Mouse (Mus musculus): ENCODE data around the gene Ift81. TPM values are rescaled to one million over a fixed set of nuclear protein-coding genes. Genes with fewer than 3 reads are reported as not detected.
A peak's percentile ranks its signal among the peaks of the same experiment; 100 is the strongest.
"Not testable (repeated sequence)": the region's sequence is repeated elsewhere in the genome, so short reads cannot be mapped to it uniquely, and the experiment has no call there.

Ift81 gene
- polyA plus RNA-seq, 1 experiment from 2014 or later: 61.9 TPM

DNA sequence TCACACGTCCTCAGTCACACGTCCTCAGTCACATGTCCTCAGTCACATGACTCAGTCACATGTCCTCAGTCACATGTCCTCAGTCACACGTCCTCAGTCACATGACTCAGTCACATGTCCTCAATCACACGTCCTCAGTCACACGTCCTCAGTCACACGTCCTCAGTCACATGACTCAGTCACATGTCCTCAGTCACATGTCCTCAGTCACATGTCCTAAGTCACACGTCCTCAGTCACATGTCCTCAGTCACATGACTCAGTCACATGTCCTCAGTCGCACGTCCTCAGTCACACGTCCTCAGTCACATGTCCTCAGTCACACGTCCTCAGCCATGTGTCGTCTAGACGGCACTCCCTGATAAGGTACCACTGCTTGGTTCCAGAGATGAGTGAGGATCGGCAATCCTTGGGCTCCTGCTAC, 33.6 kb upstream of the Ift81 start:
- H3K4me1 ChIP-seq (replicated peaks; ENCODE audit: control insufficient read depth, insufficient read depth, low read length); H3K9me3 ChIP-seq (ENCODE audit: control insufficient read depth, low read length); H3K4me2 ChIP-seq (replicated peaks); ATAC-seq (ENCODE audit: low FRiP score); H3K9ac ChIP-seq; H3K4me3 ChIP-seq (replicated peaks; ENCODE audit: low read length); DNase-seq (ENCODE audit: low spot score); H3K27me3 ChIP-seq (ENCODE audit: control insufficient read depth, insufficient read depth, low read length); H3K36me3 ChIP-seq (replicated peaks; ENCODE audit: control insufficient read depth, insufficient read depth); H3K27ac ChIP-seq: not testable (repeated sequence)
- WGBS: 92% methylated on average over 13 of the region's 14 CpGs

DNA sequence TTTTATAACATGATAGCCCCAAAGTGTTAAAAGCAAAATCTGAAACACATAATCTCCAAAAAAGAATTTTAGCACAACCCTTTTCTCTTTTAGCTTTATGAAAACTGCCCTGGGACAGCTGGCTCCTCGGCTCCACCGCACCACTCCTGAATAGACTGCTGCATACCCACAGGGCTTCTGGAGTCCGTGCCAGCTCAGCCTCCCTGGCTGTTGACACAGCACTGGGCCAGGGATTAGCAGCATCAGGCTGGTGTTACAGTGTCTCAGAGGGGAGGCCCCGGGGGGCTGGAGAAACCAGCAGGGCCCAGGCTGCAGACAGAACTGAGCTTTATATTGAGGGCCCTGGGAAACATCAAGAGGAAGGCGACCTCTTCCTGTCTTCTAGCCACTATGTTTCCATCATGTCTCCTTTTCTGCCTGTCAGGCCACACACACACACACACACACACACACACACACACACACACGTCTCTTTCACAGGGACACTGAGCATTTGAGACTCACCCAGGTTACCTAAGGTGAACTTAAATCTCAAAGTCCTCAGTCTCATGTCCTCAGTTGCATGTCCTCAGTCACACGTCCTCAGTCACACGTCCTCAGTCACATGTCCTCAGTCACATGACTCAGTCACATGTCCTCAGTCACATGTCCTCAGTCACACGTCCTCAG, 33.1 kb upstream of the Ift81 start:
- H3K9ac ChIP-seq: no peak overlapping the region
- 0 out of 2 replicates have a peak, but pooled peaks cover under 1% of the 10 kb centered on the region for H3K4me1 ChIP-seq (replicated peaks; ENCODE audit: control insufficient read depth, insufficient read depth, low read length)
- no peaks in the 10 kb centered on the region for H3K27me3 ChIP-seq (ENCODE audit: control insufficient read depth, insufficient read depth, low read length)
- no peaks in the 10 kb centered on the region for H3K36me3 ChIP-seq (replicated peaks; ENCODE audit: control insufficient read depth, insufficient read depth)
- no peaks in the 10 kb centered on the region for H3K9me3 ChIP-seq (ENCODE audit: control insufficient read depth, low read length)
- no peak overlapping the region for H3K27ac ChIP-seq
- 58% methylated on average over 9 of the region's 9 CpGs for WGBS
- DNase-seq (ENCODE audit: low spot score): no peak
- no peak overlapping the region for H3K4me2 ChIP-seq (replicated peaks)
- ATAC-seq (ENCODE audit: low FRiP score): no peak
- H3K4me3 ChIP-seq (replicated peaks; ENCODE audit: low read length): no peak overlapping the region

DNA sequence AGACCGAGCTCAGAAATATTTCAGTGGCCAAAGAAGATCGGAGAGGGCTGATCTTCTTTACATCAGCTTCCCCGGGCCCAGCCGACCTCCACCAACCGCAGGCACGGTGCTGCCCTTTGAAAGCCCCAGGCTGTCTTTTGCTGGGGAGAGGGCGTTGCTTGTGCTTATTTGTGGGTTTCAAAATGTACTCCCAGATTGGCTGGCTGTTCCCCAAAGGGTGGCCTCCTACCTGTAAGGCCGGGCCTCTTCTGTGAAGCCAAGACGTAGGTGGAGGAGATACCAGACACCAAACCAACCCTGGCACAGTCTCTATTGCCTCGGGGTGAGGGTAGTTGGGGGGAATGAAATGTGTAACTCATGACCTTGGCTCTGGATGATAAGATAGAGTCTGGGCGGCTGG, 31.7 kb upstream of the Ift81 start:
- no peak overlapping the region for H3K4me3 ChIP-seq (replicated peaks; ENCODE audit: low read length)
- DNase-seq (ENCODE audit: low spot score) (no peak), ATAC-seq (ENCODE audit: low FRiP score) (no peak)
- H3K4me1 ChIP-seq (replicated peaks; ENCODE audit: control insufficient read depth, insufficient read depth, low read length): no peaks in the 10 kb centered on the region
- no peaks in the 10 kb centered on the region for H3K27me3 ChIP-seq (ENCODE audit: control insufficient read depth, insufficient read depth, low read length)
- H3K9me3 ChIP-seq (ENCODE audit: control insufficient read depth, low read length): no peaks in the 10 kb centered on the region
- H3K4me2 ChIP-seq (replicated peaks): no peak overlapping the region
- no peak overlapping the region for H3K9ac ChIP-seq
- H3K36me3 ChIP-seq (replicated peaks; ENCODE audit: control insufficient read depth, insufficient read depth): no peaks in the 10 kb centered on the region
- WGBS: 89% methylated on average over 11 of the region's 11 CpGs
- H3K27ac ChIP-seq: no peak overlapping the region

DNA sequence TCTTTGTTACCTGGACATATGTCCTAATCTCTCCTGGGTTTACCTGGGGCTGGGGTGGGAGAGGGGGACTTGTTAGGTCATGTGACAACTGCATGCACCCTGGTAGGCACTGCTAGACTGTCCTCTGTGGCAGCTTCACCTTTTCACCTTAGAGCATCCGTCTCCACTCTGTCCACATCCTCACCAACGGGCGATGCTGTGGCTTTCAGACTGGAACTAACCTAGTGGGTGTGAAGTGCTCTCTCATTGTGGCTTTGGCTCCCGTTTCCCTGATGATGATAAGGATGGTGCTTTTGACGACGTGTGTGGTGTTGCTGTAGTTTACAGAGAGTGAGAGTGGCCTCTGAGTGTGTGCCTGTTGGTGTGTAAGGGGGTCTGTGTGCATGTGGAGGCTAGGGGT, 31.0 kb upstream of the Ift81 start:
- no peaks in the 10 kb centered on the region for H3K9me3 ChIP-seq (ENCODE audit: control insufficient read depth, low read length)
- DNase-seq (ENCODE audit: low spot score) (no peak), ATAC-seq (ENCODE audit: low FRiP score) (no peak)
- no peak overlapping the region for H3K27ac ChIP-seq
- no peaks in the 10 kb centered on the region for H3K27me3 ChIP-seq (ENCODE audit: control insufficient read depth, insufficient read depth, low read length)
- no peaks in the 10 kb centered on the region for H3K4me1 ChIP-seq (replicated peaks; ENCODE audit: control insufficient read depth, insufficient read depth, low read length)
- no peak overlapping the region for H3K4me3 ChIP-seq (replicated peaks; ENCODE audit: low read length)
- no peaks in the 10 kb centered on the region for H3K36me3 ChIP-seq (replicated peaks; ENCODE audit: control insufficient read depth, insufficient read depth)
- no peak overlapping the region for H3K9ac ChIP-seq
- H3K4me2 ChIP-seq (replicated peaks): peak overlapping the region; percentile 25; the same call in 1 of the 2 replicates
- 85% methylated on average over 6 of the region's 6 CpGs for WGBS

DNA sequence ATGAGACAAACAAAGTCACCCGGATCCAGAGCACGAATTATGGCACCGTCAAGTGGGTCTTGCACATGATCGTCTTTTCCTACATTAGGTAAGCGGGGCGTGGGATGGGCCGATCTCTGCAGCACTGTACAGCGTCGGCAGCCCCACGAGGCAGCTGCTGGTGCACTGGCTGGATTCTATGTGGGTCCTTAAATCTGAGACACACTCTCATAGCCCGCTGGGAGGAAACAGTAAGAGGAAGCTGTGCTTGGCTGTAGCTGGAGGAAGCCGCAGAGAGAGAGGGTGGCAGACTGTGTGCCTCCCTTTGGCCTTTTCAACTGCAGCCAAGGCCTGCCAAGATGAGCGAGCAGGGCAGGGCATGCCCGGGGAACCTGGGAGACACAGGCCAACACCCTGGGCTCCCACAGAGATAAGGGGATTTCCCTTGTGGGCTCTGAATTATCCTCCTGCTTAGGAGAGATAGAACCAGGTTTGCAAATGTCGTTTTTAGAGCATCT, 29.8 kb upstream of the Ift81 start:
- peak overlapping the region; percentile 25 for H3K4me2 ChIP-seq (replicated peaks)
- H3K27ac ChIP-seq: peak overlapping the region; percentile 52; the same call in 1 of the 2 replicates
- WGBS: 62% methylated on average over 15 of the region's 15 CpGs
- H3K27me3 ChIP-seq (ENCODE audit: control insufficient read depth, insufficient read depth, low read length): no peaks in the 10 kb centered on the region
- H3K9me3 ChIP-seq (ENCODE audit: control insufficient read depth, low read length): no peaks in the 10 kb centered on the region
- H3K4me1 ChIP-seq (replicated peaks; ENCODE audit: control insufficient read depth, insufficient read depth, low read length): no peaks in the 10 kb centered on the region
- ATAC-seq (ENCODE audit: low FRiP score): no peak
- DNase-seq (ENCODE audit: low spot score): no peak
- no peaks in the 10 kb centered on the region for H3K36me3 ChIP-seq (replicated peaks; ENCODE audit: control insufficient read depth, insufficient read depth)
- H3K4me3 ChIP-seq (replicated peaks; ENCODE audit: low read length): peak overlapping the region; percentile 15
- no peak overlapping the region for H3K9ac ChIP-seq

DNA sequence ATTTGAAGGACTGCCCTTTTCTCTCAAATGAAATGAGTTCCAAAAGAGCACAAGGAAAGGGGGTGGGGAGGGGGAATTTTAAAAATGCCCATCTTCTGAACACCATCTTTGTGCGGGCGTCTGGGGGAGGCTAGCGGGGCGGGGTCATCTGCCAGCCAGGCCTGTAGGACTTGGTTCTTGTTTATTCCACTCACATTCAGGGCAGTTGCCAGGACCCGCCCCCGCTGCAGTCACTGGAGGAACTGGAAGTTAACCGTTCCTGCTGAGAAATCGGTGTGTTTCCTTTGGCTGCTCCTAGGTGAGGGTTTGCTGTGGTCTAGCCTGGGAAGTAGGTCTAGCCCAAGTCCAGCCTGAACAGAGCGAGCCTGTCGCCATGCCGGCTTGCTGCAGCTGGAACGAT, 29.4 kb upstream of the Ift81 start, which contains the start of gene P2rx7:
Gene P2rx7, plus strand, starts transcription at position 211 of the 400 bp plus-strand sequence.
- no peaks in the 10 kb centered on the region for H3K27me3 ChIP-seq (ENCODE audit: control insufficient read depth, insufficient read depth, low read length)
- peak within 1 kb of the TSS; percentile 25 for H3K4me2 ChIP-seq (replicated peaks)
- peak within 1 kb of the TSS; percentile 52; the same call in 1 of the 2 replicates for H3K27ac ChIP-seq
- no peak within 1 kb of the TSS for H3K9ac ChIP-seq
- ATAC-seq (ENCODE audit: low FRiP score): no peak
- no peak for DNase-seq (ENCODE audit: low spot score)
- no peaks in the 10 kb centered on the region for H3K36me3 ChIP-seq (replicated peaks; ENCODE audit: control insufficient read depth, insufficient read depth)
- peak within 1 kb of the TSS; percentile 15 for H3K4me3 ChIP-seq (replicated peaks; ENCODE audit: low read length)
- H3K9me3 ChIP-seq (ENCODE audit: control insufficient read depth, low read length): no peaks in the 10 kb centered on the region
- 54% methylated on average over 12 of the region's 12 CpGs for WGBS
- no peaks in the 10 kb centered on the region for H3K4me1 ChIP-seq (replicated peaks; ENCODE audit: control insufficient read depth, insufficient read depth, low read length)

DNA sequence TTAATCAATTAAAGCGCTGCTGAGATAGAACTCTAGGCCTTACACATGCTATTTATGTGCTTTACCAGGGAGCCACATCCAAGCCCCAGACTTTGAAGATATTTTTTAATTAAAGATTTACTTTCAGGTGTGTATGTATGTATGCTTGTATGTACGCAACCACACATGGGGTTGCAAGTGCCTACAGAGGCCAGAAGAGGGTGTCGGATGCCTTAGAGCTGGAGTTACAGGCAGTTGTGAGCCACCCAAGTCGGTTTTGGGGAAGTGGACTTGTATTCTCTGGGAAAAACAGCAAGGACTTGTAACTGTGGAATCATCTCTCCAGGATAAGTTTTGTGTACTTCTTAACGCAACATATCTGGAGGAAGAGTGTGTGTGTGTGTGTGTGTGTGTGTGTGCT, 25.7 kb upstream of the Ift81 start:
- Histone ChIP-seq H3K4me3 (replicated peaks; ENCODE audit: low read length) (no peak overlapping the region), H3K4me1 (replicated peaks; ENCODE audit: control insufficient read depth, insufficient read depth, low read length) (no peaks in the 10 kb centered on the region; the same call in 1 of the 2 replicates), H3K36me3 (replicated peaks; ENCODE audit: control insufficient read depth, insufficient read depth) (no peaks in the 10 kb centered on the region), H3K27me3 (ENCODE audit: control insufficient read depth, insufficient read depth, low read length) (no peaks in the 10 kb centered on the region), H3K27ac (no peak overlapping the region), H3K4me2 (replicated peaks) (no peak overlapping the region), H3K9ac (no peak overlapping the region), H3K9me3 (ENCODE audit: control insufficient read depth, low read length) (no peaks in the 10 kb centered on the region)
- DNase-seq (ENCODE audit: low spot score): no peak
- no peak for ATAC-seq (ENCODE audit: low FRiP score)
- 85% methylated on average over 5 of the region's 5 CpGs for WGBS

DNA sequence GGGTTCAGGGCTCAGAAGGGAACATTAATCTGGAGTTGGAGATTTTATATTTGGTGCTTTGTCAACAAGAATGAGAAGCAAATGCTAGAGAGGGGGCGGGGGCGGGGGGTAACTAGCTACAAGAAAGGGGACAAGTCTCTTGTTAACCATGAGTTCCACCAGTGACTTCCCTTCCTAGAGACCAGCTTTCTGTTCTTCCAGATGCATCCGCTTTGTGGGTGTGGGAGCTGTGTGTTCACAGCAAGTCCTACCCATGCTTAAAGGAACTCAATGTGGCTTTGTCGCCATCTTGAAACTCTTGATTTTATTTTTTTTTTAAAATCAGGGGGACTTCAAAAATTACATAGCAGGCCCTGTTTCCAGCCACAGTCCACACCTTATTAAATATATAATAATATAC, 25.2 kb upstream of the Ift81 start:
- H3K9ac ChIP-seq: no peak overlapping the region
- 93% methylated on average over 4 of the region's 4 CpGs for WGBS
- no peaks in the 10 kb centered on the region for H3K9me3 ChIP-seq (ENCODE audit: control insufficient read depth, low read length)
- ATAC-seq (ENCODE audit: low FRiP score) (no peak), DNase-seq (ENCODE audit: low spot score) (no peak)
- H3K27ac ChIP-seq: no peak overlapping the region
- no peak overlapping the region for H3K4me3 ChIP-seq (replicated peaks; ENCODE audit: low read length)
- H3K4me2 ChIP-seq (replicated peaks): no peak overlapping the region
- no peaks in the 10 kb centered on the region; the same call in 1 of the 2 replicates for H3K4me1 ChIP-seq (replicated peaks; ENCODE audit: control insufficient read depth, insufficient read depth, low read length)
- no peaks in the 10 kb centered on the region for H3K36me3 ChIP-seq (replicated peaks; ENCODE audit: control insufficient read depth, insufficient read depth)
- no peaks in the 10 kb centered on the region for H3K27me3 ChIP-seq (ENCODE audit: control insufficient read depth, insufficient read depth, low read length)

DNA sequence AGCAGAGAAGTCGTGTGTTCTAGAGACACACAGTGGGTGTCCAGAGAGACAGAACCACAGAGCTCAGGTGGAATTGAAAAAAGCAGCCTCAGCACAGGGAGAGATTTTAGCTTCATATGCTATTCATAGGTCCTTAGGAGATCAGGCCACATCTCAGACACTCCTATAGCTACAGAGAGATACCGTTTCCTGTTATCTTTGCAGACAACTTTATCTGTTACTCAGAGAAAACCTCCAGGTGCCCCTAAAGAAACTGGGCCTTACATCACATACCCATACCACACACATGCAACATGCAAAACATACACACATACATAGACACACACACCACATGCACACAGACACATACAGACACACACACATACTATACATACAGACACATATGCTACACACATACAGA, 24.0 kb upstream of the Ift81 start:
- Histone ChIP-seq H3K9me3 (ENCODE audit: control insufficient read depth, low read length) (no peaks in the 10 kb centered on the region), H3K4me2 (replicated peaks) (no peak overlapping the region), H3K9ac (no peak overlapping the region), H3K36me3 (replicated peaks; ENCODE audit: control insufficient read depth, insufficient read depth) (no peaks in the 10 kb centered on the region), H3K4me1 (replicated peaks; ENCODE audit: control insufficient read depth, insufficient read depth, low read length) (no peaks in the 10 kb centered on the region; the same call in 1 of the 2 replicates), H3K27ac (no peak overlapping the region), H3K4me3 (replicated peaks; ENCODE audit: low read length) (no peak overlapping the region), H3K27me3 (ENCODE audit: control insufficient read depth, insufficient read depth, low read length) (no peaks in the 10 kb centered on the region)
- ATAC-seq (ENCODE audit: low FRiP score) (no peak), DNase-seq (ENCODE audit: low spot score) (no peak)
- WGBS: 93% methylated on average over 2 of the region's 2 CpGs

All from hindbrain, embryonic 14.5 days (tissue).